Mouse (Mus musculus) megakaryocyte, embryonic 14.5 days (primary cell): ENCODE data around the gene Fbxo24. TPM values are rescaled to one million over a fixed set of nuclear protein-coding genes. Genes with fewer than 3 reads are reported as not detected.
A peak's percentile ranks its signal among the peaks of the same experiment; 100 is the strongest.

Experiments
- H3K27me3 ChIP-seq: replicated peaks from 2 replicates; pipeline ENCODE3; 2012; ENCODE audit warnings: inconsistent platforms
- H3K36me3 ChIP-seq: replicated peaks from 2 replicates; pipeline ENCODE3; 2012; ENCODE audit warnings: low read length, inconsistent platforms, mixed read lengths
- H3K4me1 ChIP-seq: 2 replicates; pipeline ENCODE4 v1.6.1; 2012; ENCODE audit warnings: inconsistent platforms
- H3K4me3 ChIP-seq: replicated peaks from 2 replicates; pipeline ENCODE3; 2012; ENCODE audit warnings: moderate library complexity, mild to moderate bottlenecking, inconsistent platforms
- H3K9me3 ChIP-seq: 2 replicates; pipeline ENCODE4 v1.6.1; 2012; ENCODE audit warnings: inconsistent platforms
- FLI1 ChIP-seq: IDR thresholded peaks from 2 replicates; pipeline ENCODE4 v1.6.1; 2012; ENCODE audit warnings: low read length, inconsistent platforms, mixed read lengths
- GATA1 ChIP-seq: IDR thresholded peaks from 3 replicates; pipeline ENCODE4 v1.6.1; 2012; ENCODE audit warnings: mixed read lengths, low read length, inconsistent platforms, borderline replicate concordance
- polyA plus RNA-seq: library from polyadenylated mRNA; stranded (reverse); fragments of >175 nt; gene quantifications from 2 replicates; pipeline ENCODE4 v1.2.3, GENCODE M21; 2012; ENCODE audit warnings: low replicate concordance; ENCODE audit not compliant: insufficient read depth

The Fbxo24 gene
- polyA plus RNA-seq, 1 experiment, result 0.15 TPM

GRCm38 (mm10) chr5:137656977-137657376 lies 28.2 kb upstream of the Fbxo24 start:
- Histone ChIP-seq H3K27me3 (no peaks in the 10 kb centered on the region), H3K4me1 (peaks cover 6% of the 10 kb centered on the region), H3K36me3 (peaks cover 92% of the 10 kb centered on the region), H3K9me3 (no peaks in the 10 kb centered on the region), H3K4me3 (no peak overlapping the region)
- TF ChIP-seq FLI1, result no peak
- TF ChIP-seq GATA1, result no peak

GRCm38 (mm10) chr5:137654746-137655145 lies 25.9 kb upstream of the Fbxo24 start:
- TF ChIP-seq FLI1 (no peak), GATA1 (no peak)
- no peak overlapping the region for H3K4me3 ChIP-seq
- no peaks in the 10 kb centered on the region for H3K27me3 ChIP-seq
- H3K4me1 ChIP-seq, result peaks cover 6% of the 10 kb centered on the region
- H3K9me3 ChIP-seq, result no peaks in the 10 kb centered on the region
- peaks cover 92% of the 10 kb centered on the region for H3K36me3 ChIP-seq

- H3K4me1 ChIP-seq, result peaks cover 17% of the 10 kb centered on the region
- H3K9me3 ChIP-seq, result no peaks in the 10 kb centered on the region
- H3K4me3 ChIP-seq, result no peak overlapping the region
- TF ChIP-seq GATA1 (no peak), FLI1 (no peak)
- H3K27me3 ChIP-seq, result no peaks in the 10 kb centered on the region
- H3K36me3 ChIP-seq, result peaks cover 83% of the 10 kb centered on the region
Observed at GRCm38 (mm10) chr5:137653366-137653765, 24.6 kb upstream of the Fbxo24 start.

- Histone ChIP-seq H3K36me3 (peaks cover 74% of the 10 kb centered on the region), H3K4me1 (peaks cover 25% of the 10 kb centered on the region), H3K27me3 (no peaks in the 10 kb centered on the region), H3K4me3 (no peak overlapping the region), H3K9me3 (no peaks in the 10 kb centered on the region)
- no peak for TF ChIP-seq GATA1
- no peak for TF ChIP-seq FLI1
Observed at GRCm38 (mm10) chr5:137652474-137652873, 23.7 kb upstream of the Fbxo24 start.

GRCm38 (mm10) chr5:137649669-137650571 lies 21.1 kb upstream of the Fbxo24 start:
- Histone ChIP-seq H3K9me3 (no peaks in the 10 kb centered on the region), H3K36me3 (peaks cover 54% of the 10 kb centered on the region), H3K27me3 (peaks cover 6% of the 10 kb centered on the region), H3K4me3 (no peak overlapping the region), H3K4me1 (peaks cover 39% of the 10 kb centered on the region)
- no peak for TF ChIP-seq GATA1
- TF ChIP-seq FLI1, result no peak

GRCm38 (mm10) chr5:137649251-137649650 lies 20.4 kb upstream of the Fbxo24 start:
- Histone ChIP-seq H3K36me3 (peaks cover 47% of the 10 kb centered on the region), H3K9me3 (no peaks in the 10 kb centered on the region), H3K4me3 (no peak overlapping the region), H3K4me1 (peaks cover 40% of the 10 kb centered on the region), H3K27me3 (peaks cover 8% of the 10 kb centered on the region)
- TF ChIP-seq GATA1, result no peak
- no peak for TF ChIP-seq FLI1

GRCm38 (mm10) chr5:137647827-137648601 lies 19.2 kb upstream of the Fbxo24 start:
- H3K4me1 ChIP-seq, result peaks cover 40% of the 10 kb centered on the region
- no peak for TF ChIP-seq FLI1
- no peak for TF ChIP-seq GATA1
- H3K27me3 ChIP-seq, result peaks cover 8% of the 10 kb centered on the region
- peak overlapping the region; percentile 50 for H3K4me3 ChIP-seq
- H3K9me3 ChIP-seq, result no peaks in the 10 kb centered on the region
- H3K36me3 ChIP-seq, result peaks cover 44% of the 10 kb centered on the region

GRCm38 (mm10) chr5:137645652-137646091 lies 16.9 kb upstream of the Fbxo24 start, which contains the start of gene Irs3:
TSS of gene Irs3 (minus strand) at chr5:137645714.
- Histone ChIP-seq H3K4me3 (peak within 1 kb of the TSS; percentile 80), H3K4me1 (peaks cover 50% of the 10 kb centered on the region)
- TF ChIP-seq GATA1, result no peak
- no peak for TF ChIP-seq FLI1

GRCm38 (mm10) chr5:137645091-137645651 lies 16.4 kb upstream of the Fbxo24 start:
- no peaks in the 10 kb centered on the region for H3K9me3 ChIP-seq
- peak overlapping the region; percentile 80 for H3K4me3 ChIP-seq
- H3K4me1 ChIP-seq, result peaks cover 55% of the 10 kb centered on the region

More at GRCm38 (mm10) chr5:137645652-137646091, 16.9 kb upstream of the Fbxo24 start, which contains the start of gene Irs3:
- H3K27me3 ChIP-seq, result peaks cover 8% of the 10 kb centered on the region
- H3K9me3 ChIP-seq, result no peaks in the 10 kb centered on the region
- peaks cover 44% of the 10 kb centered on the region for H3K36me3 ChIP-seq

More at GRCm38 (mm10) chr5:137645091-137645651, 16.4 kb upstream of the Fbxo24 start:
- TF ChIP-seq FLI1 (no peak), GATA1 (no peak)
- peaks cover 8% of the 10 kb centered on the region for H3K27me3 ChIP-seq
- H3K36me3 ChIP-seq, result peaks cover 45% of the 10 kb centered on the region
